Mouse (Mus musculus): ENCODE results near the gene Trmt112.

The Trmt112 gene

DNA sequence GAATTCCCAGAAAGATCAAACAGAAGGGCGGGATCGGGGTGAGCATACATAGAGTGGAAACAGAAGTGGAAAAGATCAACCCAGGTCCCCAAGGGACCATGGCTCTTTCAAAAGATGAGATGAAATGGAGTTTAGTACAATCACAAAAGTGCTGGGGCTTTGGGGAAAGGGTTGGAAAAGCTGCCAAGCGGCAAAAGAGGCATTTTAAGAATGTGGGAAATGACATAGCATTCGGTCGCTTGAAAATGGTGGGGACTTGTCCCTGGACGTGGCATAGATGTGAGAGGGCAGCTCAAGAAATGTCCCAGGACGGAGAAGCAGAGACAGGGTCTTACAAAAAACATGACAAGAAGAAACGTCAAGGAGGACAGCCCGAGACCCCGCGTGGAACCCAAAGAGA, 477 bp upstream of the Trmt112 start:
- no peak for DNase-seq (ENCODE audit: low spot score)

DNA sequence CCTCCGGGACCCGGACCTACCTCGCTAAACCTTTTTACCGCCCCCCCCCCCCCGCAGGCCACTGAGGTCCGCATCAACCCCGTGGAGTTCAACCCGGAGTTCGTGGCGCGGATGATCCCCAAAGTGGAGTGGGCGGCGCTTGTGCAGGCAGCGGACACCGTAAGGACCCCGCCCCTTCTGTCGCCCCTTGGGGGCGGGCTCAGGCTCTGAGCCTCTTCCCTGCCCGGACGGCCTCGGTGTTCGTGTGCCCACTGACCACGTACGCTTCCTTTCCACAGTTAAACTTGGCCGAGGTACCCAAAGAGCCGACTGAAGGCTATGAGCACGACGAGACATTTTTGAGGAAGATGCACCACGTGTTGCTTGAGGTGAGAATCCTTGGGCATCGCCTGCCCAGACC, 808 bp downstream of the Trmt112 start:
- peak; percentile 67 for DNase-seq (ENCODE audit: low spot score)

- DNase-seq (ENCODE audit: low spot score): no peak
These were observed 1.9 kb downstream of the Trmt112 start for GRCm38 (mm10) chr19:6911101-6912074.

DNA sequence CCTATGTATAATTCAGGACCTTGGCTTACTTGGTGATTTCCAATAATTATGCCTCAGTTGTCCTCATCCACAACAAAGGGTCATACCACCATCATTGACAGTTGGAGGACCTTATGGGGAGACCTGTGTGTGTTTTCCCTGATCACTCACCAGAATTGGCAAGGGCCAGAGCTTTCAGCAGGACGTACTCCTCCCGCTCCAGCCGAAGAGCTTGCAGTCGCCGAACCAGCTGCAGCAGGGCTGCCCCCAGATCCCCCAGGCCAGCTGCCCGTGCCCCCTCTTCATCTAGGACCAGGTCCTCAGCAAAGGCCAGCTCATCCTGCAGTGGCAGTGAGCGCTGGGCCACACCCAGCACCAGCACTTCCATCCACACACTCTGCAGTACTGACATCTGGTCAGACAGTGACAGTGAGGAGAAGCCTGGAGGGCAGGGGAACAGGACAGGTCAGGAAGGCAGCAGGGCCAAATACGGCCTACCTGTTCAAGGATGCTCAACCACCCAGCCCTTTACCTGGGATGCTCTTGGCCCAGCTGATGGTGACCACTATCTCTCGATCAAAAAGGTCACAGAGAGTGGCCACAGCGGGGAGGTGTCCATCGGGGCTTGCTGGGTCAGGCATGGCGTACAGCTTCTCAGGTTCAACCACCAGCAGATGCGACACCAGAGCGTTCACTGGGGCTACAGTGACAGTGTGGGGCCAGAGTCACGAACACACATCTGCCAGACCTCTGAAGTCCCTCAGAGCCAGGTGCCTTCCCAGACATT, 2.9 kb downstream of the Trmt112 start:
- DNase-seq (ENCODE audit: low spot score): no peak

DNA sequence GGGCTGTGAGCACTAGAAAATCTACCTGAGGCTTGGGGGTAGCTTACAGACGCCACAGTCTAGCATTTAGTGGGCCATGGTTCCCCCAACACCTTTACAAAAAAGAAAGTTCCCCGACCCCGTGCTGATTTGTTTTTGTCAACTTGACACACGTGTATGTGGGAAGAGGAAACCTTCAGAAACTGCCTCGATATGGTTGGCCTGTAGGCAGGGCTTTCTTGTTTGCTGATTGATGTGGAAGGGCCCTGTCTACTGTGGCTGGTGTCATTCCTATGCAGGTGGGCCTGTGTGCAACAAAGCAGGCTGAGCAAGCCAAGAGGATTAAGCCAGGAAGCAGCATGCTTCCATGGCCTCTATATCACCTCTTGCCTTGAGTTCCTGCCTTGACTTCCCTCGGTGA, 3.5 kb downstream of the Trmt112 start:
- DNase-seq (ENCODE audit: low spot score): no peak

- no peak for DNase-seq (ENCODE audit: low spot score)
These were observed 4.5 kb downstream of the Trmt112 start for GRCm38 (mm10) chr19:6913991-6914390.

GRCm38 (mm10) chr19:6914540-6914939, 5.0 kb downstream of the Trmt112 start:
- DNase-seq (ENCODE audit: low spot score): no peak

DNA sequence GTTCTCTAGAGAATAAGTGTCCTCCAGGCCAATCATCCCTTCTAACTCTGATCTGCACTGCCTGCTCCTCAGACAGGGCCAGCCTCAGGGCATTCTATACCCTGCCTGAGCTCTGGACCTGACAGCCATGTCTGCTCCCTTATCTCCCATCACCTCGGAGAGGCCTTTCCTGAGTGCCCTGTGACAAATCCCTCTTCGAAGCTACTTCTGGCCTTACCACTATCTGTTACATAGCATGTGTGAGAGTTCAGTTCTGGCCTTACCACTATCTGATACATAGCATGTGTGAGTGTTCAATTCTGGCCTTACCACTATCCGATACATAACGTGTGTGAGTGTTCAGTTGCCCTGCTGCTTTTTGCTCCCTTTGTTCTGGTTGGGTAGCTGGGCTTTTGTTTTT, 5.8 kb downstream of the Trmt112 start:
- DNase-seq (ENCODE audit: low spot score): no peak

- DNase-seq (ENCODE audit: low spot score): no peak
These were observed 7.0 kb downstream of the Trmt112 start for GRCm38 (mm10) chr19:6916496-6916895.

DNA sequence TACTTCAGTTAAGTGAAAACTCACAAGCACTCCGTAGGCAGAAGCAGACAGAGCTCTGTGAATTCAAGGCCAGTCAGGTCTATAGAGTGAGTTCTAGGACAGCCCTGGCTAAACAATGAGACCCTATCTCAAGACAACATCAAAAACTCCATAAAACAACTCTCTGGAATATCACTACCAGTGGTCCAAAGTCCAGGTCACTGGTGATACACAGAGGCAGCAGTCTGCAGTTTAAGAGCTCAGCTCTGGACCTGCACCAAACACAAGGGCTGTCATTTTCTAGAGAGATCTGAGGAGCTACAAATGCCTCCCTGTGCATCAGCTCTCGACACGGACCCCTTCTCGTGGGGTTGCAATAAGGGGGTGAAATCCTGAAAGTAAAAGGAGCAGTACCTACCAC, 8.8 kb downstream of the Trmt112 start:
- DNase-seq (ENCODE audit: low spot score): no peak

DNA sequence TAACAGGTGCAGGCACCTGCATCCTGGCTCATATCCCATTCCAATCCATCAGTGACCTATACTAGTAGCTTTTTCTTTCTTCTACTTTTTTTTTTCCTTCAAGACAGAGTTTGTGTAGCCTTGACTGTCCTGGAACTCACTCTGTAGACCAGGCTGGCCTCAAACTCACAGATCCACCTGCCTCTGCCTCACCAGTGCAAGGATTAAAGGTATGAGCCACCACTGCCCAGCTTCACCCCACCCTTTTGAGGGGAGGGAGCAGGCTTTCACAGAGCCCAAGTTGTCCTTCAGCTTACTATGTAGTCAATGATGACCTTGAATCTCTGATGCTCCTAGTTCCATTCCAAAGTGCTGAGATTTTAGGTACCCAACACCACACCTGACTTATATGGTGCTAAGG, 9.9 kb downstream of the Trmt112 start:
- DNase-seq (ENCODE audit: low spot score): no peak

DNA sequence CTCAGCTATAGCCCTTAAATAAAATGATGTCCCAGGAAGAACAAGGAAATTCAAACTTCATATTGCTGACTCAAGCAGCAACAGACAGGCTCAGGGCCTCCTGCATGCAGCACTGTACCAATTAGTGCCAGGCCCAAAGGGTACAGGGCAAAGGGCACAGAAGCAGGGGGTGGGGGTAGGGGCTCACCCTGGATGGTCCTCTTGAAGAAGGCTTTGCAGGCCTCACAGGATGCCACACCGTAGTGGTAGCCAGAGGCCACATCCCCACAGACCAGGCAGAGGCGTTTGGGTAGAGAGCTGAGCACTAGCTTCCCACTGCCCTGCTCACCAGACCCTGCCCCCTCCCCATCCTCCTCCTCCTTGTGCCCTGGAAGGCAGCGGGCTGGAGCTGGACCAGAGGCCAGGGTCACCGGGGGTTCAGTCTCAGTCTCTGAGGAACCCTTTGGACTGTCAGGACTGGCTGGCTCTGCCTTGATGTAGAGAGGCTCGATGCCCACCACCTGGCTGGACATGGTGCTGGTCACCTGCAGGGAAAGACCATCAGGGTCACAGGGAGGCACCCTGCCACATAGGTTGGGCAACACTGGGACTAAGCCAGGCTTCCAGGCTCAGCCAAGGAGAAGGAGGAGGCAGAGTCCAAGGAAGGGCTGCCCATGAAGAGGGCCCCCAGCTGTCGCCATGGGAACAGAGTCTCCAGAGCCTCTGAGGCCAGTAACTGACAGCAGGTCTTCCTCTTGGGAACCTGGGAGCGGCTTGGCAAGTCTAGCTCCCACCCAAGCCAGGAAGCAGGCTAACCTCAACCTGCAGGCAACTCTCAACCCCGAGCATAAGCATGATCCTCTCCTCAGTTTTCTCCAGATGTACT, 10.6 kb downstream of the Trmt112 start:
- peak; percentile 30 for DNase-seq (ENCODE audit: low spot score)

DNA sequence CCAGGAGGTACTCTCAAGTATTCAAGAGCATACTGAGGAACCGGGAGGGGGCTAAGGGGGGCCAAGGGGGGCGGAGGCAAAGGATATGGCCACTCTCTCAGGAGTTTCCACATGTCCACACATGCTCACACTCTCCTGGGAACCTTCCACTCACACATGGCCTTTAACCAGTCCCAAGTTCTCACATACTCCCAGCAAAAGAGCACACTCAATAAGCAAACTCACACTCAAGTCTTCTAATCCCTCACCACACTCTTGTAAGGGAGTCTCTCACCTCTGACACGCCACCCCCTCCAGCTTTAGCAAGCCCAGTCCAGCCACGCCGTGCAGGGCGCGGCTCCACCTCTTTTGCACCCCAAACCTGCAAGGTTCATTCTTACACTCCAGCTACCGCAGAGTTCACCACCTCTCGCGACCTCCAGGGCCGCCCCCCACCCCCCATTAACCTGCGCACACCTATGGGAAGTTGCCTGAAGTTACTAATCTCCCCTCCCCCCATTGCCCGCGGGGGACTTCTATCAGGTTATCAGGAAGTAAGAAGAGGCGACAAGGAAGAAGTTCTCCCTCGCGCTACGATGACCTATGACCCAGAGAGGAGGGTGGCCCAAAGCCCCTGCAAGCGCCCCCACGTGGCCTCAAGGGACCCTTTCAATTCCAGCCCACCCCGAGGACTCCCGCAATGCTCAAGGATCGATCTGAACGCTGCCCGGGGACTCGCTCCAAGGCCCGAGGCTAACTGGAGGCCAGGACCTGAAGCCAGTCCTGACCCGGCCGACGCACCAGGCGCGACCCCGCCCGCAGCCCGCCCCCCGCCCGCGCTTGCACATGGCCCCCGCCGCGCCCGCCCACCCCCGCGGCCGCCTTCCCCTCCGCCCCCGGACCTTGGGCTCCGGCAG, 11.5 kb downstream of the Trmt112 start:
- DNase-seq (ENCODE audit: low spot score): peak; percentile 66

GRCm38 (mm10) chr19:6921647-6922567, 12.4 kb downstream of the Trmt112 start, which contains the start of gene Esrra:
Gene Esrra (minus strand): TSS chr19:6921813.
- DNase-seq (ENCODE audit: low spot score): peak; percentile 100

- no peak for DNase-seq (ENCODE audit: low spot score)
These were observed 13.6 kb downstream of the Trmt112 start for GRCm38 (mm10) chr19:6922901-6923735.

DNA sequence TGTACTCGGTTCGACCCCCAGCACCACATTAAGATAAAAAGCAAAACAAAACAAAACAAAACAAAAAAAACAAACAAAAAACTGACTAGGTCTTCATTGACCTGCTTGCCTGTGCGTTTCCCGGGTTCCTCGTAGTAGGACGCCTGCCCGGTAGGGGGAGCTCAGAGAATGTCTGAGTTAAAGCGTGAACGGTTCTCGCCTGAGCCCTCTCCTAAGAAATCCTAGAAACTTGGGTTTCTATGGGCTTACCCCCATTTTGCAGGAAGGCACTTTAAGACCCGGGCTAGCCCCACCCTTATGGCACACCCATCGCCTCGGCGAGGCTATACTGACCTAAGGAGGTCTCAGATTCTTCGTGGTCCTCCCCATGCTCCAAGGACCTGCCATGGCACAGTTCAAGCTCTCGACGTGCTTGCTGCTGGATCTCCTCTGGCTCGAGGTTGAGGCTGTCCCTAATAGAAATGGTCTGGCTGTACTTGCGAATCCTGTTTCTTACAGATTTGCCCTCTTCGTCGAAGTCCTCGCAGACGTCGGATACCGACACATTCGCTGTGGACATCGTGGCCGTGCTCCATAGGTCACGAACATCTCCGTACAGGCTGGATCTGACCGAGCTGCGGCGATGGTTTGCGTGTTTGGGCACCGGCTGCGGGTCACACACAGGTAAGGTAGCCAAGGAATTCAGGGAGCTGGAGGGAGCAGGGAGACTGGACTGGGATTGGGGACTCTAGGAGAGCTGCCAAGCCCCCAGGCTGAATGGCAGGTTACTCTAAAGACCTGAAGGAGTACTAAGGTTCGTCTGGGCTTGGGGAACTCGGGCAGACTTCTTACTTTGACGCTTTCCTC, 15.2 kb downstream of the Trmt112 start:
- peak; percentile 90 for DNase-seq (ENCODE audit: low spot score)

DNA sequence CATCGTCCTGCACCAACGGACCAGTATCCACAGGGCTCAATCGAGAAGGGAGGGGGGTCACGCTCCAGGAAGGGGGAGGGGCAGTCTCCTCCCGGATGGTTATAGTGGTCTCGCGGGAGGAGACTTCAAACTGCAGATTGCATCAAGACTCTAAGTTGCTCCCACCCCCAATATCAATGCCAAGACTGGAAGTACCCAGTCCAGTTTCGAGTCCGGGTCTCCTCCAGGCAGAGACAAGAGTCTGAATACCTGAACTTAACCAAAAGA, 15.7 kb downstream of the Trmt112 start, which contains the start of gene Catsperz:
Catsperz (minus strand) TSS at position 74 of the 267 bp plus-strand sequence.
- no peak for DNase-seq (ENCODE audit: low spot score)
